Mouse (Mus musculus) embryonic facial prominence, embryonic 11.5 days (tissue): ENCODE results near the gene Il17rc. TPM values are rescaled to one million over a fixed set of nuclear protein-coding genes. Genes with fewer than 3 reads are reported as not detected.

Experiments used
- ATAC-seq: fragments of 200-750 bp; cut with Nextera tagmentation; replicated peaks from 2 replicates; pipeline ENCODE4 v1.8.0; 2017; ENCODE audit warnings: low read depth; ENCODE audit not compliant: insufficient number of reproducible peaks, low FRiP score, low TSS enrichment
- DNase-seq: peaks from one replicate; pipeline ENCODE4 v3.0.0-alpha.2; 2015; ENCODE audit warnings: low spot score
- H3K27ac ChIP-seq: fragments of 300-500 bp; sonication (generic); replicated peaks from 2 replicates; pipeline ENCODE4 v1.5.1; 2014; ENCODE audit warnings: mild to moderate bottlenecking, low read depth, low read length, control low read depth
- H3K27me3 ChIP-seq: fragments of 300-500 bp; sonication (generic); 2 replicates; pipeline ENCODE4 v1.6.1; 2014; ENCODE audit warnings: mild to moderate bottlenecking, low read length, moderate library complexity, mixed read lengths; ENCODE audit not compliant: control insufficient read depth, insufficient read depth
- H3K36me3 ChIP-seq: fragments of 300-500 bp; sonication (generic); replicated peaks from 2 replicates; pipeline ENCODE4 v1.6.1; 2014; ENCODE audit warnings: low read depth, mild to moderate bottlenecking, low read length, moderate library complexity, mixed read lengths; ENCODE audit not compliant: control insufficient read depth, insufficient read depth
- H3K4me1 ChIP-seq: fragments of 300-500 bp; sonication (generic); 2 replicates; pipeline ENCODE4 v1.6.1; 2014; ENCODE audit warnings: low read length, mixed read lengths; ENCODE audit not compliant: control insufficient read depth, insufficient read depth
- H3K4me2 ChIP-seq: fragments of 300-500 bp; sonication (generic); 2 replicates; pipeline ENCODE4 v1.6.1; 2014; ENCODE audit warnings: low read depth, mild to moderate bottlenecking, control low read depth, low read length, moderate library complexity
- H3K4me3 ChIP-seq: fragments of 300-500 bp; sonication (generic); 2 replicates; pipeline ENCODE4 v1.5.1; 2014; ENCODE audit warnings: low read depth, low read length, control low read depth
- H3K9ac ChIP-seq: fragments of 300-500 bp; sonication (generic); replicated peaks from 2 replicates; pipeline ENCODE4 v1.6.1; 2014; ENCODE audit warnings: mild to moderate bottlenecking, control low read depth, low read length
- H3K9me3 ChIP-seq: fragments of 300-500 bp; sonication (generic); replicated peaks from 2 replicates; pipeline ENCODE4 v1.6.1; 2016; ENCODE audit warnings: mild to moderate bottlenecking, low read length, inconsistent platforms, mixed read lengths; ENCODE audit not compliant: control insufficient read depth
- WGBS: fragments of 180-500 bp; shearing (Covaris S2); extraction: QIAGEN DNeasy Blood & Tissue Kit; methylation state at CpG from one replicate; pipeline ENCODE4 v1.1.7; 2014; 5-methylcytosine and 5-hydroxymethylcytosine counted together
- polyA plus RNA-seq: library from polyadenylated mRNA; unstranded; fragments of >200 nt; fragmentation: Nextera tagmentation; extraction: Ambion mirVana; gene quantifications from 2 replicates; pipeline ENCODE4 v1.2.1, GENCODE M21; 2014

Il17rc gene
- polyA plus RNA-seq, 1 experiment from 2014 or later, result 1.3 TPM

- H3K4me3 ChIP-seq, result no peak overlapping the region
- no peaks in the 10 kb centered on the region for H3K36me3 ChIP-seq
- no peaks in the 10 kb centered on the region for H3K4me1 ChIP-seq
- no peaks in the 10 kb centered on the region for H3K27me3 ChIP-seq
- WGBS, result 65% methylated on average over 3 of the region's 3 CpGs
- no peaks in the 10 kb centered on the region for H3K9me3 ChIP-seq
- ATAC-seq (no peak), DNase-seq (no peak)
- no peak overlapping the region for H3K27ac ChIP-seq
- no peak overlapping the region for H3K9ac ChIP-seq
- H3K4me2 ChIP-seq, result no peak overlapping the region
Measured at GRCm38 (mm10) chr6:113431801-113432200, 39.4 kb upstream of the Il17rc start.

- Histone ChIP-seq H3K36me3 (no peaks in the 10 kb centered on the region), H3K9me3 (no peaks in the 10 kb centered on the region), H3K4me3 (no peak overlapping the region), H3K27me3 (no peaks in the 10 kb centered on the region), H3K4me1 (no peaks in the 10 kb centered on the region), H3K9ac (no peak overlapping the region), H3K27ac (no peak overlapping the region), H3K4me2 (no peak overlapping the region)
- 76% methylated on average over 3 of the region's 3 CpGs for WGBS
- DNase-seq, result no peak
- ATAC-seq, result no peak
Measured at GRCm38 (mm10) chr6:113433661-113434060, 37.6 kb upstream of the Il17rc start.

GRCm38 (mm10) chr6:113434691-113435090, 36.5 kb upstream of the Il17rc start:
- no peak for DNase-seq
- Histone ChIP-seq H3K4me1 (no peaks in the 10 kb centered on the region), H3K27ac (no peak overlapping the region), H3K9me3 (no peaks in the 10 kb centered on the region), H3K4me3 (no peak overlapping the region), H3K36me3 (no peaks in the 10 kb centered on the region), H3K4me2 (no peak overlapping the region), H3K27me3 (no peaks in the 10 kb centered on the region), H3K9ac (no peak overlapping the region)
- ATAC-seq, result no peak
- 76% methylated on average over 7 of the region's 7 CpGs for WGBS

- Histone ChIP-seq H3K36me3 (no peaks in the 10 kb centered on the region), H3K9me3 (no peaks in the 10 kb centered on the region), H3K27ac (no peak within 1 kb of the TSS), H3K27me3 (no peaks in the 10 kb centered on the region), H3K4me3 (no peak within 1 kb of the TSS), H3K4me2 (no peak within 1 kb of the TSS), H3K4me1 (no peaks in the 10 kb centered on the region), H3K9ac (no peak within 1 kb of the TSS)
- WGBS, result 68% methylated on average over 9 of the region's 9 CpGs
- no peak for ATAC-seq
- no peak for DNase-seq
Measured at GRCm38 (mm10) chr6:113435664-113436205, 35.5 kb upstream of the Il17rc start, which contains the start of gene Cidec. TSS of gene Cidec (minus strand) at chr6:113435760.

- no peak for DNase-seq
- no peaks in the 10 kb centered on the region for H3K27me3 ChIP-seq
- H3K4me3 ChIP-seq, result no peak overlapping the region
- H3K36me3 ChIP-seq, result no peaks in the 10 kb centered on the region
- WGBS, result 77% methylated on average over 12 of the region's 12 CpGs
- no peak for ATAC-seq
- H3K27ac ChIP-seq, result no peak overlapping the region
- H3K9ac ChIP-seq, result no peak overlapping the region
- H3K4me2 ChIP-seq, result no peak overlapping the region
- no peaks in the 10 kb centered on the region for H3K9me3 ChIP-seq
- H3K4me1 ChIP-seq, result no peaks in the 10 kb centered on the region
Measured at GRCm38 (mm10) chr6:113437135-113437534, 34.1 kb upstream of the Il17rc start.

GRCm38 (mm10) chr6:113438721-113439430, 32.4 kb upstream of the Il17rc start:
- 61% methylated on average over 12 of the region's 12 CpGs for WGBS
- Histone ChIP-seq H3K36me3 (no peaks in the 10 kb centered on the region), H3K4me1 (no peaks in the 10 kb centered on the region), H3K9me3 (no peaks in the 10 kb centered on the region), H3K27me3 (no peaks in the 10 kb centered on the region), H3K27ac (no peak overlapping the region), H3K9ac (no peak overlapping the region), H3K4me2 (no peak overlapping the region), H3K4me3 (no peak overlapping the region)
- DNase-seq (no peak), ATAC-seq (no peak)

GRCm38 (mm10) chr6:113440686-113441085, 30.5 kb upstream of the Il17rc start:
- WGBS, result 89% methylated on average over 3 of the region's 3 CpGs
- no peak overlapping the region for H3K4me2 ChIP-seq
- DNase-seq, result no peak
- no peak overlapping the region for H3K4me3 ChIP-seq
- H3K36me3 ChIP-seq, result no peaks in the 10 kb centered on the region
- H3K9ac ChIP-seq, result no peak overlapping the region
- no peaks in the 10 kb centered on the region for H3K4me1 ChIP-seq
- H3K9me3 ChIP-seq, result no peaks in the 10 kb centered on the region
- no peak for ATAC-seq
- no peak overlapping the region for H3K27ac ChIP-seq
- no peaks in the 10 kb centered on the region for H3K27me3 ChIP-seq

GRCm38 (mm10) chr6:113441147-113441680, 30.0 kb upstream of the Il17rc start:
- Histone ChIP-seq H3K9me3 (no peaks in the 10 kb centered on the region), H3K4me2 (no peak overlapping the region), H3K27me3 (no peaks in the 10 kb centered on the region), H3K4me3 (no peak overlapping the region), H3K27ac (no peak overlapping the region), H3K36me3 (no peaks in the 10 kb centered on the region), H3K9ac (no peak overlapping the region), H3K4me1 (no peaks in the 10 kb centered on the region)
- ATAC-seq (no peak), DNase-seq (peak; percentile 86)
- 56% methylated on average over 7 of the region's 7 CpGs for WGBS
